Mouse (Mus musculus) retina, postnatal 1 day (tissue): ENCODE measurements around the gene Zfp628.
A peak's percentile ranks its signal among the peaks of the same experiment; 100 is the strongest.
"Not testable (repeated sequence)": the region's sequence is repeated elsewhere in the genome, so short reads cannot be mapped to it uniquely, and the experiment has no call there.

Source experiments
- DNase-seq: peaks from one replicate; pipeline ENCODE4 v3.0.0-alpha.2; 2012

The Zfp628 gene

GRCm38 (mm10) chr7:4915007-4915665 lies at the start of gene Zfp628:
TSS of gene Zfp628 (plus strand) at chr7:4915217.
- DNase-seq: peak; percentile 96

GRCm38 (mm10) chr7:4865579-4866493 lies 49.2 kb upstream of the Zfp628 start:
- peak; percentile 99 for DNase-seq

GRCm38 (mm10) chr7:4866631-4867180 lies 48.3 kb upstream of the Zfp628 start:
- DNase-seq: peak; percentile 73

- DNase-seq: no peak
Measured at GRCm38 (mm10) chr7:4870133-4870532, 44.9 kb upstream of the Zfp628 start, which contains the start of gene Isoc2b. TSS of gene Isoc2b (minus strand) at chr7:4870258.

GRCm38 (mm10) chr7:4876753-4877221 lies 38.2 kb upstream of the Zfp628 start, which contains the start of gene Isoc2a:
TSS of gene Isoc2a (plus strand) at chr7:4877153.
- DNase-seq: peak; percentile 98

- DNase-seq: no peak
Measured at GRCm38 (mm10) chr7:4877226-4877625, 37.8 kb upstream of the Zfp628 start.

- DNase-seq: peak; percentile 9
Measured at GRCm38 (mm10) chr7:4878186-4878585, 36.8 kb upstream of the Zfp628 start.

GRCm38 (mm10) chr7:4879036-4879435 lies 36.0 kb upstream of the Zfp628 start:
- not testable (repeated sequence) for DNase-seq

GRCm38 (mm10) chr7:4886680-4887079 lies 28.3 kb upstream of the Zfp628 start:
- no peak for DNase-seq

- no peak for DNase-seq
Measured at GRCm38 (mm10) chr7:4895186-4895585, 19.8 kb upstream of the Zfp628 start.

- DNase-seq: peak; percentile 34
Measured at GRCm38 (mm10) chr7:4898851-4899648, 16.0 kb upstream of the Zfp628 start.

GRCm38 (mm10) chr7:4899649-4900522 lies 15.1 kb upstream of the Zfp628 start:
- DNase-seq: peak; percentile 46

GRCm38 (mm10) chr7:4900523-4900851 lies 14.5 kb upstream of the Zfp628 start:
- no peak for DNase-seq

GRCm38 (mm10) chr7:4901171-4901570 lies 13.8 kb upstream of the Zfp628 start:
- peak; percentile 55 for DNase-seq

GRCm38 (mm10) chr7:4902404-4902803 lies 12.6 kb upstream of the Zfp628 start:
- no peak for DNase-seq

GRCm38 (mm10) chr7:4906466-4906950 lies 8.5 kb upstream of the Zfp628 start, which contains the start of gene Gm36210:
TSS of gene Gm36210 (minus strand) at chr7:4906516.
- peak; percentile 47 for DNase-seq

- DNase-seq: peak; percentile 79
Measured at GRCm38 (mm10) chr7:4911561-4911960, 3.5 kb upstream of the Zfp628 start.

- peak; percentile 52 for DNase-seq
Measured at GRCm38 (mm10) chr7:4912248-4912647, 2.8 kb upstream of the Zfp628 start.

GRCm38 (mm10) chr7:4915669-4916416 lies 826 bp downstream of the Zfp628 start:
- no peak for DNase-seq

GRCm38 (mm10) chr7:4917494-4917893 lies 2.5 kb downstream of the Zfp628 start:
- no peak for DNase-seq

- no peak for DNase-seq
Measured at GRCm38 (mm10) chr7:4918681-4919080, 3.7 kb downstream of the Zfp628 start.
